Mouse (Mus musculus) midbrain, embryonic 13.5 days (tissue): ENCODE measurements at regions not wholly inside any gene's neighbourhood (a gene's known extent, or its start where the extent isn't known, plus 50 kb on each side); places are given as distances from the start of the nearest gene placed in this dataset.
"Not testable (repeated sequence)": the region's sequence is repeated elsewhere in the genome, so short reads cannot be mapped to it uniquely, and the experiment has no call there.

ENCODE experiments used
- ATAC-seq: fragments of 200-750 bp; cut with Nextera tagmentation; 2 replicates; pipeline ENCODE4 v1.8.0; 2017; ENCODE audit warnings: mild to moderate bottlenecking, moderate TSS enrichment, moderate library complexity
- H3K27ac ChIP-seq: fragments of 300-500 bp; sonication (generic); 2 replicates; pipeline ENCODE4 v1.5.1; 2015; ENCODE audit warnings: inconsistent platforms, mild to moderate bottlenecking, moderate library complexity
- H3K27me3 ChIP-seq: fragments of 300-500 bp; sonication (generic); 2 replicates; pipeline ENCODE4 v1.6.1; 2015; ENCODE audit warnings: mild to moderate bottlenecking, inconsistent platforms
- H3K36me3 ChIP-seq: fragments of 300-500 bp; sonication (generic); 2 replicates; pipeline ENCODE4 v1.6.1; 2015; ENCODE audit warnings: mild to moderate bottlenecking, inconsistent platforms
- H3K4me1 ChIP-seq: fragments of 300-500 bp; sonication (generic); replicated peaks from 2 replicates; pipeline ENCODE4 v1.6.1; 2015; ENCODE audit warnings: inconsistent platforms
- H3K4me2 ChIP-seq: fragments of 300-500 bp; sonication (generic); replicated peaks from 2 replicates; pipeline ENCODE4 v1.6.1; 2015; ENCODE audit warnings: moderate library complexity, mild to moderate bottlenecking, inconsistent platforms
- H3K4me3 ChIP-seq: fragments of 300-500 bp; sonication (generic); replicated peaks from 2 replicates; pipeline ENCODE4 v1.5.1; 2015; ENCODE audit warnings: mild to moderate bottlenecking, inconsistent platforms
- H3K9ac ChIP-seq: fragments of 300-500 bp; sonication (generic); replicated peaks from 2 replicates; pipeline ENCODE4 v1.6.1; 2015; ENCODE audit warnings: mild to moderate bottlenecking, inconsistent platforms
- H3K9me3 ChIP-seq: fragments of 300-500 bp; sonication (generic); 2 replicates; pipeline ENCODE4 v1.6.1; 2016; ENCODE audit warnings: mild to moderate bottlenecking, inconsistent platforms
- WGBS: fragments of 180-500 bp; shearing (Covaris S2); methylation state at CpG from one replicate; pipeline ENCODE4 v1.1.7; 2015; 5-methylcytosine and 5-hydroxymethylcytosine counted together

- WGBS, result 91% methylated on average over 4 of the region's 4 CpGs
- Histone ChIP-seq H3K4me1 (no peaks in the 10 kb centered on the region), H3K27me3 (no peaks in the 10 kb centered on the region), H3K36me3 (no peaks in the 10 kb centered on the region), H3K9ac (no peak overlapping the region), H3K4me3 (no peak overlapping the region), H3K9me3 (no peaks in the 10 kb centered on the region), H3K4me2 (no peak overlapping the region), H3K27ac (no peak overlapping the region)
- no peak for ATAC-seq
Measured at GRCm38 (mm10) chr15:10079510-10079909, 97.5 kb upstream of the Prlr start.

DNA sequence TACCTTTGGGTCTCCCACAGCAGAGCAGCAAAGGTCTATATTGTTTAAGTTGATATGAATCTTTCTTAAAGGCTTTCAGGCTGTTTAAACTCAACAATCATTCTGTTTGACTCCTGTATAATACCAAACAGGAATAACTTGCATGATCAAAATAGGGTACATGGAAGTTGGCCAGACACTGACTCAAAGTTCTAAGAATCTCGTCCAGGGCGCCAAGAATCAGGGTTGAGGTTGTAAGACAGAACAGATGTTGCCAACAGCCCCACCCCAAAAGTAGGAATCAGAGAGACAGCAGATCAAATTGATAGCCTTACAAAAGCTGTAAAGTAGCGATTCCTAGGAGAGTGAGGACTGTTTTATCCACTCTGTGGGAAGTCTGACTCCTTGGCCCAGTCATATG, 88.3 kb upstream of the Prlr start:
- no peak overlapping the region for H3K4me2 ChIP-seq
- ATAC-seq, result no peak
- H3K36me3 ChIP-seq, result no peaks in the 10 kb centered on the region
- H3K4me1 ChIP-seq, result no peaks in the 10 kb centered on the region
- H3K27ac ChIP-seq, result no peak overlapping the region
- no peaks in the 10 kb centered on the region for H3K9me3 ChIP-seq
- no peak overlapping the region for H3K9ac ChIP-seq
- no peaks in the 10 kb centered on the region for H3K27me3 ChIP-seq
- 84% methylated on average over 3 of the region's 3 CpGs for WGBS
- no peak overlapping the region for H3K4me3 ChIP-seq

DNA sequence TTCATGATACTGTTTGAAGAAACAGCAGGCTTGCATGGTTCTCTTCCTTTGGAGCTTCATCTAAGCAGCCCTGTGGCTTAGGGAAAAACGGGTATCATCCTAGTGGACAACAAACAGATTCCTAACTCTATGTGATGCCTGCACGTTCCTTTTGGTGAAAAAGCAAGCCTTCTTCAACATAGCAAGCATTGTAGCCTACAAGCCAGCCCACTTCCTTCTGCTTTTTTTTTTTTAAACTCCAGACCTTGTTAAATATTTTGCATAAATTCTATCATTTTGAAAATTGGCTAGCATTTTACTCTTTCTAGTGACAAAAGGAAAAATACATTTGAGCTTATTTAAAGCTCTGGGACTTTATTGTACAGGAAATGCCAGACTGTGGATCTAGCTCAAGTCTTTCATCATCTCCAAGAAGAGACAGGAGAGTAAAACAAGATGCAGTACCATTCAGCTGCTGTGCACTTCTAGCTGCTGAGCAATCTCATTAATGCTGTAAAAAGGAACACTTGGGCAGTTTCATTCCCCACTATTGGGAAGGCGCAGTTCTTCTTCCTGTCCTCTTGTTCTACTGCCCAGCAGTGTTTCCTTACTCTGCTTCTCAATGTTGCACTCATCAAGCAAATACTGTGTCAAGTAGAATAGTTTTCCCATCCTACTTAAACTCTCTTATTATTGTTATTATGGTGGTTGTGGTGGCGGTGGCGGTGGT, 86.5 kb upstream of the Prlr start:
- H3K9me3 ChIP-seq, result no peaks in the 10 kb centered on the region
- no peak overlapping the region for H3K4me3 ChIP-seq
- H3K4me2 ChIP-seq, result no peak overlapping the region
- no peaks in the 10 kb centered on the region for H3K36me3 ChIP-seq
- no peaks in the 10 kb centered on the region for H3K4me1 ChIP-seq
- no peak for ATAC-seq
- no peak overlapping the region for H3K9ac ChIP-seq
- 88% methylated on average over 5 of the region's 5 CpGs for WGBS
- no peak overlapping the region for H3K27ac ChIP-seq
- no peaks in the 10 kb centered on the region for H3K27me3 ChIP-seq

GRCm38 (mm10) chr15:10103350-10103749, 73.7 kb upstream of the Prlr start:
- 94% methylated on average over 2 of the region's 2 CpGs for WGBS
- H3K9me3 ChIP-seq, result no peaks in the 10 kb centered on the region
- no peaks in the 10 kb centered on the region for H3K4me1 ChIP-seq
- no peak overlapping the region for H3K4me2 ChIP-seq
- H3K4me3 ChIP-seq, result no peak overlapping the region
- no peaks in the 10 kb centered on the region for H3K36me3 ChIP-seq
- no peaks in the 10 kb centered on the region for H3K27me3 ChIP-seq
- no peak for ATAC-seq
- H3K9ac ChIP-seq, result no peak overlapping the region
- no peak overlapping the region for H3K27ac ChIP-seq

DNA sequence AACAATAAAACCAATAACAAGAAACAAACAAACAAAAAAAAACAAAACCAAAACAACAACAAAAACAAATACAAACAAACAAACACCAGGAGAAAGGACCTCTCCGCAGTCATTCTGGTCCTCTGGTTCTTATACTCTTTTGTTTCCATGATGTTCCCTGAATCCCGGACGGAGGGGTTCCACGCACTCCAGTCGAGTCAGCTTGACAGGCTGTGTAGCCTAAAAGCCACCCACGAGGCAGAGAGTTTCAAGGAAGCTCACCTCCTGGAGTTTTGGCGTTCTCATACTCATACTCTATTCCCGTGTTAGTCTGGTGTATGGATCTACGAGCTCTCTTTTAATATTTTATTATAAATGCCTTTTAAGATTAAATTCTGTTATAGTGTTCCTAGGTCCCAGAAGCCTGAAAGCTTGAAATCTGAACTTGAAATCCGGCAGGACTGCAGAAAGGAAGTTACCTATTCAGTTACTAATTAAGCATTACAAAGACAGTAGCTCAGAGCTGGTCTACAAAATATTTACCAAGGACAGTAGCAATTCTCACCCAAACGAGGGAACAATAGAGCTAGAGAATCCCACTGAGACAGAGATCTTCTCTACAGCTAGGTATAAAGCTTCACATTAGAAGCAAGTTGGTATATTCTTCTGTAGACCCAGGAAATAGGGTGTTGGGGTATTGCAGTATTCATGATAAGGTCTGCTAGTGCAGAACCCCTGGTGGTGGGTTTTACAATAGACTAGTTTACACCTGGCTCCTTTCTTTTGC, 71.6 kb upstream of the Prlr start:
- H3K4me2 ChIP-seq, H3K4me1 ChIP-seq, H3K9ac ChIP-seq, H3K27me3 ChIP-seq, H3K4me3 ChIP-seq, H3K27ac ChIP-seq, ATAC-seq, H3K9me3 ChIP-seq, H3K36me3 ChIP-seq: not testable (repeated sequence)
- WGBS, result 62% methylated on average over 11 of the region's 11 CpGs

- no peaks in the 10 kb centered on the region for H3K4me1 ChIP-seq
- WGBS, result 99% methylated on average over 3 of the region's 3 CpGs
- no peak overlapping the region for H3K4me3 ChIP-seq
- H3K9me3 ChIP-seq, result no peaks in the 10 kb centered on the region
- H3K27me3 ChIP-seq, result no peaks in the 10 kb centered on the region
- no peak overlapping the region for H3K4me2 ChIP-seq
- no peak overlapping the region for H3K9ac ChIP-seq
- no peak for ATAC-seq
- H3K27ac ChIP-seq, result no peak overlapping the region
- no peaks in the 10 kb centered on the region for H3K36me3 ChIP-seq
Measured at GRCm38 (mm10) chr15:10106853-10107252, 70.2 kb upstream of the Prlr start.
